Mouse (Mus musculus): ENCODE measurements around the gene Urb2.
"Not testable (repeated sequence)": the region's sequence is repeated elsewhere in the genome, so short reads cannot be mapped to it uniquely, and the experiment has no call there.

Gene Urb2

GRCm38 (mm10) chr8:124021237-124022227 is at the start of gene Urb2, which contains the start of gene Taf5l:
Gene Urb2, plus strand, starts transcription at chr8:124021508.
Gene Taf5l, minus strand, starts transcription at chr8:124021397.
- peak; percentile 95 to 97 for DNase-seq

DNA sequence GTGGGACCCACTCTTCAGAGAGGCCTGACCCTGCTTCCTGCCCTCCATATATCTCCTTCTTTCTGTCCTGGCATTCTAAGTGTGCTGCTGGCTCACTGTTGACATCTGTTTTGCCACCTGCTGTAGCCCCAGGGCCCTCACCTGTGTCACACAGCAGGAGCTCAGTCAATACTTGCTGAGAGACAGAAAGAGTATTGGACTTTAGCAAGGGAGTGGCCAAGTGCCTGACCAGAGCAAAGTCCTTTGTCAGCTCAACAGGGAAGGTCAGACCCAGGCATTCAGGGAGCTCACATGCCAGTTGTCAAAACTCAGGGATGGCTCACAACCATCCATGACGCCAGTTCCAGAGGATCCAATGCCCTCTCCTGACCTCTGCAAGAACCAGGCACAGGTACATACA is 47.8 kb upstream of the Urb2 start:
- DNase-seq, result no peak

DNA sequence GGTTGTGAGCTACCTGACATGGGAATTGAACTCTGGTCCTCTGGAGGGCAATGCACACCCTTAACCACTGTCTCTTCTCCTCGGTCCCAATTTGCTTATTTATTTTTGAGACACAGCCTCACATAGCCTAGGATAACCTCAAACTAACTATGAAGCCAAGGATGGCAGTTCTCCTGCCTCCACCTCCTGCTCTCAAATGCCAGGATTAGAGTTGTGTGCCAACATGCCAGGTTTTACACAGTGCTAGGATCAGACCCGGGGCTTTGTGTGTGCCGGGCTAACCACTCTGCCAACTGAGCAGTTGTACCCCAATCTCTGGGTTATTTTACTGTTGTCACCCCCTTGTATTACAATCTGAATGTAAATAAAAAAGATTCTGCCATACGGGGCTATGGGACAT is 43.8 kb upstream of the Urb2 start:
- DNase-seq, result no peak

GRCm38 (mm10) chr8:123978166-123978838 is 43.0 kb upstream of the Urb2 start:
- no peak for DNase-seq

GRCm38 (mm10) chr8:123978926-123979325 is 42.4 kb upstream of the Urb2 start:
- DNase-seq, result no peak

- no peak for DNase-seq
These were observed 41.1 kb upstream of the Urb2 start for GRCm38 (mm10) chr8:123980239-123980638.

GRCm38 (mm10) chr8:123981674-123982073 is 39.6 kb upstream of the Urb2 start:
- no peak for DNase-seq

DNA sequence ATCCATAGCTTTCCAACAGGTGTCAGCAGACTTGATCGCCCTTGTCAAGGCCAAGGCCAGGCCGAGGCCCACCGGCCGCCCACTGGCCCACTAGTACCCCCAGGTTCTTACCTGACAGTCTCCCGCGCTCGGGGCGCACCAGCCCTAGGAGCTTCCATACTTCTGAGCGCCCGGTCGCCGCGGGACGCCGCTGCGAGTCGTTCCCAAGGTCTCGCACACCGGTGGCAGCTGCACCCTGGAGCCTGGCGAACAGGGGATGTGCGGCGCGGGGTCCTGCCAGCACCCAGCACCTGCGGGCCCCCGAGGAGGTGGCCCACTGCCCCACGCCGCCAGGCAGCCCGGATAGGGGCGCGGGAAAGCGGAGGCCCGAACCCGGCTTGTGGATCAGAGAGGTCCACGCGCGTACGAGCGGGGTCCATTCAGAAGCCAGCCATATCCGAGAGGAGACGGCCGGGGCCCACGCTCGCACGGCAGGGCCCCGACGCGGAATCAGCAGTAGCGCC is 39.0 kb upstream of the Urb2 start:
- peak; percentile 30 to 37 for DNase-seq

GRCm38 (mm10) chr8:123982826-123983400 is 38.4 kb upstream of the Urb2 start, which contains the start of gene Abcb10:
Gene Abcb10, minus strand, starts transcription at chr8:123983122.
- DNase-seq, result peak; percentile 63 to 66

DNA sequence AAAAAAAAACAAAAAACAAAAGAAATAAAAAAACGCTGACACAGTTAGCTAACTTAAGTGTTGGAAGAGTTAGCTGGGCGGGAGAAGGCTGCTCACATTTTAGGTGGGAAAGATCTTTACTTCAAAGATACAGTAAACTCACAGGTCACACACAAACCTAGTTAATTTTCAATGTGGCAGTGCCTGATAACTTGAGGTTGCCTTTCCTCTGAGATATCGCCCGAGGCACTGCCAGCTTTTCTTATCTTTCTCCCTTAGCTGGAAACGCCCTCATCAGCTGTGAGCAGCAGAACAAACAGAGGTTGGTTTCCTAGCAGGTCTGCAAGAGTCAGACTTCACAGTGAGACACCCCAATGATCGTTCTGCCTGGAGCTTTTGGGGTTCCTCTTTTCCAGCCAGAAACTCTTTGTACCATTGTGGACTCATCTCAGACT is 32.7 kb upstream of the Urb2 start:
- DNase-seq, result no peak

- no peak for DNase-seq
These were observed 32.2 kb upstream of the Urb2 start for GRCm38 (mm10) chr8:123989128-123989527.

- DNase-seq, result no peak
These were observed 30.8 kb upstream of the Urb2 start for GRCm38 (mm10) chr8:123990277-123991049.

DNA sequence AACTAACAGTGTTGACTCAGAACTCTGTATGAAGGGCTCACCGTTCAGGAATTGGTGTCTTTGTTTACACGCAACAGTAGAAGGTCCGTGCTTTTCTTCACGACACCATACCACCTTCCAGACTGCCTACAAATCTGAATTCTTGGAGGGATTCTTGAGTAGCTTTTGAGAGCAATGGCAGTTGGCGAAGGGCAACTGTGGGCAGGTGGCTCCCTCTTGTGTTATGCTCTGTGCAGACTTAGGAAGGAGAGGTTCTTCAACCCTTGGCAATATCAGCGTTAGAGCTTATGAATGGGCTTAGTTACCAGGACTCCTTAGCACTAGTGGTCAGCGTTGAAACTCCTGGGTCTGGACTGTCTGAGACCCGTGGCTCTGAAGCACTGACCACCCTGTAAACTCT is 28.7 kb upstream of the Urb2 start:
- DNase-seq, result no peak

- DNase-seq, result no peak
These were observed 27.7 kb upstream of the Urb2 start for GRCm38 (mm10) chr8:123993597-123993996.

- no peak for DNase-seq
These were observed 27.3 kb upstream of the Urb2 start for GRCm38 (mm10) chr8:123993997-123994396.

DNA sequence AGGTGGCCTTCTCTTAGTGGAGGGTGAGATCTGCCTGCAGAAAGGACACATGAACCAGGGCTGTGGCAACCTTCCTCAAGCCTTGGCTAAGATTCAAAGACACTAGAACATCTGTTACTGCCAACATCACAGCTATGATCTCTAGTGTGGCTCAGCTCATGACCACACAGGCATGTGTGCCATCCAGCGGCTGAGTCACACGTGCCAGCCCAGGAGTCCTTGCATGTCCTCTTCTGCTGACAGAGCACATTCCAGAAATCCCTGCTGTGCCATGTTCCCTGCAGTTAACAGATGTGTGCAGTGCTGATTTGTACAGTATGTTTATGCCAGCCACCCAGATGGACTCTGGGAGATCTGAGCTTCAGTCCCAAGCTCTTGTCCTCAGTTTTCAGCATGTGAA is 21.7 kb upstream of the Urb2 start:
- no peak for DNase-seq

- DNase-seq, result no peak
These were observed 18.7 kb upstream of the Urb2 start for GRCm38 (mm10) chr8:124002546-124003108.

- no peak for DNase-seq
These were observed 13.5 kb upstream of the Urb2 start for GRCm38 (mm10) chr8:124007829-124008228.

DNA sequence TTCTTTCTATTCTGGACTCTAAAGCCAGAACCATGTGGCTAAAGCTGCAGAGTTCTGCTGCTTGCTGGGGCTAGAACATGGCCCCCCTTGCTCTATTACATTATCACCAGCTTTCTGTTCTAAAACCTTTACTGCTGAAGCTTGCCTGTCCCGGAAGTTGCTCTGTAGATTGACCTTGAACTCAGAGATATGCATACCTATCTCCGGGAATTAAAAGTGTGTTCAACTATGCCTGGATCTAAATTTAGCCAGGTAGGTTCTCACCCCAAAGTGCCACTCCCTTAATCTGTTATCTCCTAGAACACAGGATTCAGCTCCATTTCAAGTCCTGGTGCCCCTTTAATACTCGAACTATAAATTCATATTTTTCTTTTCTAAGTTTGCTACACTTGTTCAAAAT is 9.7 kb upstream of the Urb2 start:
- DNase-seq, result no peak

DNA sequence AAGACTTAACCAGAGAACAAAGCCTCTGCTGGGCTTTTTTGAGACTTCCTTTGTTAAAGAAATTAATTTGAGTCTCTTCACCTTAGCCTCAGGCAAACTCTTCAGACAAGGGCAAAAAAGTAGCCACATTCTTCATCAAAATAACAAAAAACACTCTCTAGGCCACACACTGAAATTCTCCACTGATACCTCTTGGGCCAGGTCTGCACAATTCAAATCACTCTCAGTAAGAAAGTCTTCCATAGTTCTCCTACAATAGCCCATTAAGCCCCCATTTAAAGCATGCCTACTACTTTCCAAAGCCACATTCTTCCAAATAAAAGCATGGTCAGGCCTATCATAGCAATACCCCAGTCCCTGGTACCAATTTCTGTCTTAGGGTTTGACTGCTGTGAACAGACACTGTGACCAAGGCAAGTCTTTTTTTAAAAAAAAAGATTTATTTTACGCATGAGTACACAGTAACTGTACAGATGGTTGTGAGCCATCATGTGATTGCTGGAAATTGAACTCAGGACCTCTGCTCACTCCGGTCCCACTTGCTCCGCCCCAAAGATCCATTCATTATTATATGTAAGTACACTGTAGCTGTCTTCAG is 9.2 kb upstream of the Urb2 start:
- no peak for DNase-seq

DNA sequence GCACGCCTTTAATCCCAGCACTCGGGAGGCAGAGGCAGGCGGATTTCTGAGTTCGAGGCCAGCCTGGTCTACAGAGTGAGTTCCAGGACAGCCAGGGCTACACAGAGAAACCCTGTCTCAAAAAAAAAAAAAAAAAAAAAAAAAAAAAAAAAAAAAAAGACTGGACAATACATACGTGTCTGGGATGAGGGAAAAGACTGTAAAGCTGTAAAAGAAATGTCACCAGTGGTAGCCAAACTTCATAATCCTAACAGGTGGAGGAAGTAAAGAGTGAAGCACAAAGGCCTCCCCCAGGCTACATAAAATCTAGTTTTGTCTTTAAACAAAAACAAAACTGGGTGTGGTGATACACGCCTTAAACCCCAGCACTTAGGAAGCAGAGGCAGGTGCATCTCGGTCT is 7.0 kb upstream of the Urb2 start:
- not testable (repeated sequence) for DNase-seq

DNA sequence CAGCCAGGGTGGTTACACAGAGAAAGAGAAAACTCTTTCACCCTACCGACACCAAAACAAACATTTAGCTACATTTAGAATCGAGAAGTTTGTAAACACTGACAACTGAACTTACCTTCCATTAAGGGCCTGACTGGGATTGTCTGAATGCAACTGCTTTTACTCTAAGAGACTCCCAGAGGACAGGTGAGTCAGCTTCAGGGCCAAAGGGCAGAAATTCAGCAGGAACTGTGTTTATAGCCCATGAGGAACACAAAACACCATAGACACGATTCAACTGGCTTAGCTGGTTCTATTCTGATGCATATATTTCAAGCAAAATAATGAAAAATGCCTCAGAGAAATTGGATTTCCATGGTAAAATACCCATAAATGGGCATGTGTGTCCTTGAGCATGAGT is 6.6 kb upstream of the Urb2 start:
- DNase-seq, result no peak

Measured in thymus, postnatal 36 days (tissue).